Mouse (Mus musculus) hindbrain, embryonic 15.5 days (tissue): ENCODE measurements at regions not wholly inside any gene's neighbourhood (a gene's known extent, or its start where the extent isn't known, plus 50 kb on each side); places are given as distances from the start of the nearest gene placed in this dataset.

Experiments used
- ATAC-seq: fragments of 200-750 bp; cut with Nextera tagmentation; 2 replicates; pipeline ENCODE4 v1.8.0; 2017; ENCODE audit warnings: low read depth, moderate number of reproducible peaks, moderate TSS enrichment; ENCODE audit not compliant: low FRiP score
- H3K27ac ChIP-seq: fragments of 300-500 bp; sonication (generic); replicated peaks from 2 replicates; pipeline ENCODE4 v1.5.1; 2015; ENCODE audit warnings: mild to moderate bottlenecking, inconsistent platforms
- H3K27me3 ChIP-seq: fragments of 300-500 bp; sonication (generic); 2 replicates; pipeline ENCODE4 v1.6.1; 2015; ENCODE audit warnings: control low read depth, inconsistent platforms
- H3K36me3 ChIP-seq: fragments of 300-500 bp; sonication (generic); 2 replicates; pipeline ENCODE4 v1.6.1; 2015; ENCODE audit warnings: control low read depth, inconsistent platforms
- H3K4me1 ChIP-seq: fragments of 300-500 bp; sonication (generic); replicated peaks from 2 replicates; pipeline ENCODE4 v1.6.1; 2015; ENCODE audit warnings: control low read depth, inconsistent platforms
- H3K4me2 ChIP-seq: fragments of 300-500 bp; sonication (generic); 2 replicates; pipeline ENCODE4 v1.6.1; 2015; ENCODE audit warnings: moderate library complexity, mild to moderate bottlenecking, inconsistent platforms
- H3K4me3 ChIP-seq: fragments of 300-500 bp; sonication (generic); 2 replicates; pipeline ENCODE4 v1.5.1; 2015; ENCODE audit warnings: mild to moderate bottlenecking, inconsistent platforms
- H3K9ac ChIP-seq: fragments of 300-500 bp; sonication (generic); 2 replicates; pipeline ENCODE4 v1.6.1; 2015; ENCODE audit warnings: inconsistent platforms
- H3K9me3 ChIP-seq: fragments of 300-500 bp; sonication (generic); 2 replicates; pipeline ENCODE4 v1.6.1; 2016; ENCODE audit warnings: control low read depth, inconsistent platforms
- WGBS: fragments of 180-500 bp; shearing (Covaris S2); methylation state at CpG from one replicate; pipeline ENCODE4 v1.1.7; 2015; 5-methylcytosine and 5-hydroxymethylcytosine counted together

- ATAC-seq, result no peak
- WGBS, result 90% methylated on average over 2 of the region's 2 CpGs
- no peak overlapping the region for H3K4me3 ChIP-seq
- no peak overlapping the region for H3K4me2 ChIP-seq
- H3K27ac ChIP-seq, result no peak overlapping the region
- no peaks in the 10 kb centered on the region for H3K4me1 ChIP-seq
- H3K36me3 ChIP-seq, result no peaks in the 10 kb centered on the region
- no peaks in the 10 kb centered on the region for H3K27me3 ChIP-seq
- H3K9me3 ChIP-seq, result no peaks in the 10 kb centered on the region
- H3K9ac ChIP-seq, result no peak overlapping the region
Measured at GRCm38 (mm10) chr17:75705357-75705756, 153.6 kb upstream of the Fam98a start.

DNA sequence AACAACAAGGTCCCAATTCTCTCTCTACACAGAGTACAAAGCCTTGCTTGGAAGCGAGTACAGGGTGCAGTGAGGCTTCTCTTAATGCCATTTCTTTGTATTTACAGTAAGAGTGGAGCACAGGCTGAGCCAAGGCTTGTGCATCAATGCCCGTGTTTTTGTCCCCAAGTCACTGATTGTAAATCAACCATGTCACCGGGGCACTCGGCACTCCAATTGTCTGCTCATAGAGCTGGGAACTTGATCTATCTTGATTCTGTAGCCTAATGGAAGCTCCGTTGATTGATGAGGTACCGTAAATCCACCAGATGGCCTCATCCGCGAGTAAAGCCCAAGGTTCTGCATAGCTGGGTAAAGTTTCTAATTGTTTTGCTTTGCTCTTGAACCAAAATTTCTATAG, 152.1 kb upstream of the Fam98a start:
- no peak overlapping the region for H3K4me2 ChIP-seq
- 40% methylated on average over 8 of the region's 8 CpGs for whole genome bisulfite sequencing

GRCm38 (mm10) chr17:75696729-75697103, 145.0 kb upstream of the Fam98a start:
- Histone ChIP-seq H3K9ac (no peak overlapping the region), H3K27ac (no peak overlapping the region), H3K4me2 (no peak overlapping the region), H3K9me3 (no peaks in the 10 kb centered on the region), H3K36me3 (no peaks in the 10 kb centered on the region), H3K4me3 (no peak overlapping the region), H3K4me1 (no peaks in the 10 kb centered on the region), H3K27me3 (no peaks in the 10 kb centered on the region)
- no peak for ATAC-seq
- 76% methylated on average over 3 of the region's 3 CpGs for WGBS

More for the DNA sequence above, 152.1 kb upstream of the Fam98a start:
- Histone ChIP-seq H3K9me3 (no peaks in the 10 kb centered on the region), H3K36me3 (no peaks in the 10 kb centered on the region), H3K27me3 (no peaks in the 10 kb centered on the region), H3K4me1 (no peaks in the 10 kb centered on the region), H3K4me3 (no peak overlapping the region), H3K27ac (no peak overlapping the region), H3K9ac (no peak overlapping the region)
- peak; percentile 48; the same call in 1 of the 2 replicates for ATAC-seq

- ATAC-seq, result peak; percentile 74; the same call in 1 of the 2 replicates
Measured at GRCm38 (mm10) chr17:75696103-75696728, 144.5 kb upstream of the Fam98a start.

DNA sequence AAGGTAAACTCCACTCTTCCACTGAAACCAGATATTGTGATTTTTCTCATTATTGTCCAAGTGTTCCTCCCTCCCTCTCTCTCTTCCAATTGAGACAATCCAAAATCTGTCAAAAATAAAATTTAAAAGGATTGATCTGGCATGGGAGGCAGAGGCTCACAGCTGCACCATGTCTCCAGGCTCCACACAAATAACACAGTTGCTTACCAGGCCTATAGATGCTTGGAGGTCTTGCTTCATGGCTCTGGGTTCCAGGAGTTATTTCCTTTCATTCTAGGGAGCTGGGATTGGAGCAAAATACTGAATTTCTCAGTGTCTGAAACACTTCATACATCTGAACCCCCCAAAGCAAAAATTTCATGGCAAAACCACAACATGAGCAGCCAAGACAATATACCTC, 134.2 kb upstream of the Fam98a start:
- Histone ChIP-seq H3K27me3 (no peaks in the 10 kb centered on the region), H3K9me3 (no peaks in the 10 kb centered on the region), H3K4me2 (no peak overlapping the region), H3K36me3 (no peaks in the 10 kb centered on the region), H3K27ac (no peak overlapping the region), H3K4me1 (no peaks in the 10 kb centered on the region), H3K9ac (no peak overlapping the region), H3K4me3 (no peak overlapping the region)
- no peak for ATAC-seq

More at GRCm38 (mm10) chr17:75696103-75696728, 144.5 kb upstream of the Fam98a start:
- no peak overlapping the region for H3K27ac ChIP-seq
- no peaks in the 10 kb centered on the region for H3K4me1 ChIP-seq
- no peaks in the 10 kb centered on the region for H3K36me3 ChIP-seq
- H3K9ac ChIP-seq, result no peak overlapping the region
- H3K9me3 ChIP-seq, result no peaks in the 10 kb centered on the region
- no peaks in the 10 kb centered on the region for H3K27me3 ChIP-seq
- H3K4me2 ChIP-seq, result no peak overlapping the region
- no peak overlapping the region for H3K4me3 ChIP-seq
- WGBS, result 66% methylated on average over 5 of the region's 5 CpGs

DNA sequence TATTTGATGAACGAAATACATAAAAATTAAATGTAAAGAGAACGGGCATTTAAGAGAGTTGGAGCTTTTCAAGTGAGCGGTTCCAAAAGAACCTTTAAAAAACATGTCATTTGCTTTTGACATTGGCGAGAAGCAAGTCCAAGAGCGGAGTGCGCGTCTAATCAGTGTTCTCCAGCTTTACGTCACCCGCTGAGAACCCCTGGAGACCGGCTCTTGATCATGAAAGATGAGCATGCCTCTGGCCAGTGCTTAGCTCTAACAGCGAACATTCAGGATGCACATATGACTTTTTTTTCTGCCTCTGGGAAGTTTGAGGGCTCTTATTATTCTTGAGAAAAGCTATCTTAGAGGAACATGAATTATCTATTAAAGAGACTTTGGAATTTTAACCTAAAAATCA, 95.2 kb upstream of the Fam98a start:
- no peaks in the 10 kb centered on the region for H3K36me3 ChIP-seq
- ATAC-seq, result no peak
- H3K9ac ChIP-seq, result no peak overlapping the region
- 38% methylated on average over 11 of the region's 11 CpGs for WGBS
- no peak overlapping the region for H3K4me3 ChIP-seq
- H3K9me3 ChIP-seq, result no peaks in the 10 kb centered on the region
- peak overlapping the region; percentile 33; the same call in 1 of the 2 replicates for H3K4me2 ChIP-seq
- no peaks in the 10 kb centered on the region for H3K27me3 ChIP-seq
- no peak overlapping the region for H3K27ac ChIP-seq
- peaks cover 4% of the 10 kb centered on the region; the same call in 1 of the 2 replicates for H3K4me1 ChIP-seq

GRCm38 (mm10) chr17:75644698-75645097, 93.0 kb upstream of the Fam98a start:
- no peak overlapping the region for H3K4me2 ChIP-seq
- no peak overlapping the region for H3K4me3 ChIP-seq
- H3K9me3 ChIP-seq, result no peaks in the 10 kb centered on the region
- no peaks in the 10 kb centered on the region for H3K27me3 ChIP-seq
- no peak overlapping the region for H3K27ac ChIP-seq
- ATAC-seq, result no peak
- 70% methylated on average over 5 of the region's 5 CpGs for WGBS
- no peaks in the 10 kb centered on the region for H3K36me3 ChIP-seq
- peaks cover 4% of the 10 kb centered on the region for H3K4me1 ChIP-seq
- H3K9ac ChIP-seq, result no peak overlapping the region

- Histone ChIP-seq H3K9me3 (no peaks in the 10 kb centered on the region), H3K27me3 (no peaks in the 10 kb centered on the region), H3K4me2 (no peak overlapping the region), H3K27ac (no peak overlapping the region), H3K4me1 (peaks cover 4% of the 10 kb centered on the region), H3K9ac (no peak overlapping the region), H3K4me3 (no peak overlapping the region), H3K36me3 (no peaks in the 10 kb centered on the region)
- ATAC-seq, result no peak
- WGBS, result 81% methylated on average over 3 of the region's 3 CpGs
Measured at GRCm38 (mm10) chr17:75642311-75642710, 90.6 kb upstream of the Fam98a start.

DNA sequence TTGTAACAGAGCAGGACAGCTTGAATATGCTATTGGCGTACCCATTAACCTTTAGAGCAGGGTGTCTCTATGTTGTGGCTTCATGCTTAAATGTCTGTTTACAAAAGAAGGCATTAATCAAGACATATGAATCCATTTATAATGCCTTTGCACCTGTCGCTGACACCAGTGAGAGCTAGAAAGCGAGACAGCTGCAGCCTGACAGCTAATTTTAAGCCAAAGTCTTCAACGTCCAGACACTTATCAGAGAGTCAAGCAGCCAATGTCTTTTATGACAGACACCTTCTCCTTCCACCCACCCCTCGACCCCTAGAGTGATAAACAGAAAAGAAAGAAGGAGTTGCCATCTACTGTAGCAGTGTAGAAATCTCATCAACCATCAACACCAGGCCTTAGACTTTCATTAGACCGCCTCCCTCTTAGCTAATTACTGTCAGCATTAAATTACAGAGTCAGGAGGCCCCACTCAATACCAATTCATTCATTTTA, 89.3 kb upstream of the Fam98a start:
- Histone ChIP-seq H3K27me3 (no peaks in the 10 kb centered on the region), H3K36me3 (no peaks in the 10 kb centered on the region), H3K4me3 (no peak overlapping the region), H3K27ac (no peak overlapping the region), H3K9me3 (no peaks in the 10 kb centered on the region), H3K9ac (no peak overlapping the region), H3K4me1 (no peaks in the 10 kb centered on the region; the same call in 1 of the 2 replicates), H3K4me2 (no peak overlapping the region)
- WGBS, result 30% methylated on average over 6 of the region's 6 CpGs
- peak; percentile 69 for ATAC-seq

GRCm38 (mm10) chr17:75640575-75640974, 88.8 kb upstream of the Fam98a start:
- no peak overlapping the region for H3K9ac ChIP-seq
- ATAC-seq, result no peak
- no peaks in the 10 kb centered on the region for H3K27me3 ChIP-seq
- H3K36me3 ChIP-seq, result no peaks in the 10 kb centered on the region
- no peak overlapping the region for H3K4me3 ChIP-seq
- no peaks in the 10 kb centered on the region; the same call in 1 of the 2 replicates for H3K4me1 ChIP-seq
- WGBS, result 48% methylated on average over 5 of the region's 5 CpGs
- H3K4me2 ChIP-seq, result no peak overlapping the region
- no peaks in the 10 kb centered on the region for H3K9me3 ChIP-seq
- peak overlapping the region; percentile 34; the same call in 1 of the 2 replicates for H3K27ac ChIP-seq

- H3K27me3 ChIP-seq, result no peaks in the 10 kb centered on the region
- H3K9me3 ChIP-seq, result no peaks in the 10 kb centered on the region
- peak; percentile 76; the same call in 1 of the 2 replicates for ATAC-seq
- no peak overlapping the region for H3K4me2 ChIP-seq
- H3K4me3 ChIP-seq, result no peak overlapping the region
- H3K9ac ChIP-seq, result no peak overlapping the region
- H3K27ac ChIP-seq, result no peak overlapping the region
- WGBS, result 65% methylated on average over 4 of the region's 4 CpGs
- no peaks in the 10 kb centered on the region for H3K4me1 ChIP-seq
- no peaks in the 10 kb centered on the region for H3K36me3 ChIP-seq
Measured at GRCm38 (mm10) chr17:75629857-75630256, 78.1 kb upstream of the Fam98a start.

DNA sequence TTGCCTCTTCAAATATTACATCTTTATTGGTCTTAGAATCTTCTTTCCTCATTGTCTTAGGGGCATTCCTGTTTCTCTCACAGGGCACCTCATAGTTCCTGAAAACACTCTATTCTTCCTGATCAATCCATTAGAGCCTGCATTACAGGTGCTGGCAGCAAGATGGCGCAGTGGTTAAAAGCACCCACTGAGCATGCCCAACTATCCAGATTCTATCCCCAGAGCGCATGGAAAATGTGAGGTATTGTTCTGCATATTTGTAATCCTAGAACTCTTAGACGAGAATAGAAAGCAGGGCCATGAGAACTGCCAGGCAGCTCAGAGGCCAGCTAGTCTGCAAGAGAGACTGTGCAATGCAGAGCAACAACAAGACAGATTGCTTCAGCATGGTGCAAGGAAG, 67.7 kb upstream of the Fam98a start:
- Histone ChIP-seq H3K9ac (no peak overlapping the region), H3K36me3 (no peaks in the 10 kb centered on the region), H3K4me3 (no peak overlapping the region), H3K4me2 (no peak overlapping the region), H3K4me1 (no peaks in the 10 kb centered on the region), H3K9me3 (no peaks in the 10 kb centered on the region), H3K27me3 (no peaks in the 10 kb centered on the region), H3K27ac (no peak overlapping the region)
- no peak for ATAC-seq
- WGBS, result 68% methylated on average over 3 of the region's 3 CpGs

DNA sequence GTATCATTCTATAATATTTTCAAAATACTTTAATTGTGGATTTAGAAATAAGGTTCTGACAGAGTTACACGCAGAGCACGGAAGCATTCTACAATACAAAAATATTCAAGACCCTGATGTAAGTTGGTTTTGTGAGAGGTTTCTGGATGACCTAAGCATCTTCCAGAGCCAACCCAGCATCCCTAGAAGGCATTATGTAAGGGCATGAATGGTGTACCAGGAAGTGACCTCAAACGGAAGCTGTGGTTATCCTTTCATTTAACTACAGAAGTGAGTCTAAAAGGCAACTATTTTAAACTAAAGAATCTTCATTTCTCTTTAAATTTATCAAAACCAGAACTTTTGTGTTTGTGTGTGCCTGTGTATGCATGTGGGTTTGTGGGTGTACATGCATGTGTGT, 66.8 kb upstream of the Fam98a start:
- no peaks in the 10 kb centered on the region for H3K9me3 ChIP-seq
- 91% methylated on average over 3 of the region's 3 CpGs for WGBS
- no peak overlapping the region for H3K27ac ChIP-seq

More for the DNA sequence above, 66.8 kb upstream of the Fam98a start:
- H3K4me3 ChIP-seq, result no peak overlapping the region
- H3K27me3 ChIP-seq, result no peaks in the 10 kb centered on the region
- H3K9ac ChIP-seq, result no peak overlapping the region
- no peak overlapping the region for H3K4me2 ChIP-seq
- no peaks in the 10 kb centered on the region for H3K36me3 ChIP-seq
- H3K4me1 ChIP-seq, result no peaks in the 10 kb centered on the region
- ATAC-seq, result no peak
